Mouse (Mus musculus) MEL (cell line): ENCODE measurements around the gene Zfpl1. TPM values are rescaled to one million over a fixed set of nuclear protein-coding genes. Genes with fewer than 3 reads are reported as not detected.

Source experiments
- DNase-seq: peaks from one replicate; pipeline ENCODE4 v3.0.0; 2011; ENCODE audit warnings: low read depth, low spot score
- H3K27ac ChIP-seq: 2 replicates; pipeline ENCODE4 v1.5.1; 2012; ENCODE audit warnings: low read depth, mild to moderate bottlenecking, control low read depth, low read length, moderate library complexity; ENCODE audit not compliant: control insufficient read depth
- H3K27me3 ChIP-seq, 2 experiments: fragments of 150-350 bp in 1 of 2; sonication (generic) in 1 of 2; 2 replicates each; pipeline ENCODE4 v1.6.1; 2012; ENCODE audit warnings: low read length in 2 of 2, mild to moderate bottlenecking in 2 of 2, improper control_type of control experiment in 1 of 2, moderate library complexity in 1 of 2; ENCODE audit not compliant: insufficient read depth in 2 of 2, control insufficient read depth in 1 of 2
- H3K36me3 ChIP-seq, 2 experiments: 2 replicates each; pipeline ENCODE4 v1.6.1; 2012 to 2014; ENCODE audit warnings: low read length in 2 of 2, improper control_type of control experiment in 1 of 2, inconsistent platforms in 1 of 2, mild to moderate bottlenecking in 1 of 2; ENCODE audit not compliant: insufficient read depth in 2 of 2, control insufficient read depth in 1 of 2
- H3K4me1 ChIP-seq, 2 experiments: fragments of 150-350 bp in 1 of 2; sonication (generic) in 1 of 2; 2 replicates each; pipeline ENCODE4 v1.6.1; 2012; ENCODE audit warnings: low read length in 2 of 2, improper control_type of control experiment in 1 of 2, mild to moderate bottlenecking in 1 of 2; ENCODE audit not compliant: insufficient read depth in 2 of 2, control insufficient read depth in 1 of 2
- H3K4me3 ChIP-seq, 2 experiments: fragments of 150-350 bp in 1 of 2; sonication (generic) in 1 of 2; 2 replicates each; pipeline ENCODE4 v1.5.1; 2012; ENCODE audit warnings: low read depth in 2 of 2, low read length in 2 of 2, mild to moderate bottlenecking in 2 of 2, moderate library complexity in 2 of 2, control low read depth in 1 of 2, improper control_type of control experiment in 1 of 2; ENCODE audit not compliant: control insufficient read depth in 1 of 2, insufficient read depth in 1 of 2
- H3K79me2 ChIP-seq: 2 replicates; pipeline ENCODE4 v1.6.1; 2012; ENCODE audit warnings: mild to moderate bottlenecking, low read length, moderate library complexity; ENCODE audit not compliant: control insufficient read depth, poor library complexity, insufficient read depth
- H3K9ac ChIP-seq: 2 replicates; pipeline ENCODE4 v1.6.1; 2012; ENCODE audit warnings: low read depth, mild to moderate bottlenecking, control low read depth, low read length, moderate library complexity; ENCODE audit not compliant: control insufficient read depth, poor library complexity, severe bottlenecking
- H3K9me3 ChIP-seq: fragments of 150-350 bp; sonication (generic); replicated peaks from 2 replicates; pipeline ENCODE4 v1.6.1; 2012; ENCODE audit warnings: mild to moderate bottlenecking, low read length, improper control_type of control experiment, moderate library complexity; ENCODE audit not compliant: insufficient read depth
- BHLHE40 ChIP-seq: IDR thresholded peaks from 2 replicates; pipeline ENCODE4 v1.6.1; 2012; ENCODE audit warnings: low read depth, mild to moderate bottlenecking, inconsistent platforms, low read length, improper control_type of control experiment, borderline replicate concordance
- CHD2 ChIP-seq: IDR thresholded peaks from 2 replicates; pipeline ENCODE4 v1.6.1; 2011; ENCODE audit warnings: low read length, improper control_type of control experiment
- ETS1 ChIP-seq: IDR thresholded peaks from 2 replicates; pipeline ENCODE4 v1.6.1; 2012; ENCODE audit warnings: low read depth, mild to moderate bottlenecking, inconsistent platforms, low read length, improper control_type of control experiment, moderate library complexity
- GATA1 ChIP-seq: IDR thresholded peaks from 2 replicates; pipeline ENCODE4 v1.6.1; 2011; ENCODE audit warnings: low read depth, low read length, improper control_type of control experiment
- HCFC1 ChIP-seq: IDR thresholded peaks from 2 replicates; pipeline ENCODE4 v1.6.1; 2012; ENCODE audit warnings: low read depth, mild to moderate bottlenecking, inconsistent platforms, low read length, improper control_type of control experiment, moderate library complexity
- JUND ChIP-seq: IDR thresholded peaks from 2 replicates; pipeline ENCODE4 v1.6.1; 2011; ENCODE audit warnings: low read depth, mild to moderate bottlenecking, improper control_type of control experiment, low read length
- KAT2A ChIP-seq: conservative IDR thresholded peaks from 2 replicates; pipeline ENCODE4 v1.6.1; 2012; ENCODE audit warnings: low read depth, low read length, improper control_type of control experiment, inconsistent platforms
- MAFK ChIP-seq: IDR thresholded peaks from 2 replicates; pipeline ENCODE4 v1.6.1; 2011; ENCODE audit warnings: low read depth, mild to moderate bottlenecking, low read length, improper control_type of control experiment, borderline replicate concordance
- MAX ChIP-seq: IDR thresholded peaks from 2 replicates; pipeline ENCODE4 v1.6.1; 2011; ENCODE audit warnings: low read length, improper control_type of control experiment
- MAZ ChIP-seq: IDR thresholded peaks from 2 replicates; pipeline ENCODE4 v1.6.1; 2012; ENCODE audit warnings: low read depth, mild to moderate bottlenecking, inconsistent platforms, low read length, improper control_type of control experiment
- MYB ChIP-seq: IDR thresholded peaks from 2 replicates; pipeline ENCODE4 v1.6.1; 2011; ENCODE audit warnings: mild to moderate bottlenecking, low read depth, low read length, improper control_type of control experiment
- MYC ChIP-seq: IDR thresholded peaks from 2 replicates; pipeline ENCODE4 v1.6.1; 2011; ENCODE audit warnings: low read depth, mild to moderate bottlenecking, low read length, improper control_type of control experiment, moderate library complexity
- NELFE ChIP-seq: IDR thresholded peaks from 2 replicates; pipeline ENCODE4 v1.6.1; 2011; ENCODE audit warnings: low read depth, low read length, improper control_type of control experiment
- POLR2A ChIP-seq, 2 experiments: IDR thresholded peaks; 2 replicates each; pipeline ENCODE4 v1.6.1; 2011 to 2012; ENCODE audit warnings: low read length in 2 of 2, mild to moderate bottlenecking in 2 of 2, control low read depth in 1 of 2, improper control_type of control experiment in 1 of 2, low read depth in 1 of 2, moderate library complexity in 1 of 2; ENCODE audit not compliant: control insufficient read depth in 1 of 2, insufficient read depth in 1 of 2, poor library complexity in 1 of 2
- POLR2AphosphoS2 ChIP-seq: IDR thresholded peaks from 2 replicates; pipeline ENCODE4 v1.6.1; 2011; ENCODE audit warnings: low read length, improper control_type of control experiment
- RCOR1 ChIP-seq: IDR thresholded peaks from 2 replicates; pipeline ENCODE4 v1.6.1; 2012; ENCODE audit warnings: low read depth, mild to moderate bottlenecking, inconsistent platforms, low read length, improper control_type of control experiment
- SIN3A ChIP-seq: IDR thresholded peaks from 2 replicates; pipeline ENCODE4 v1.6.1; 2012; ENCODE audit warnings: low read length, improper control_type of control experiment, inconsistent platforms
- SMC3 ChIP-seq: IDR thresholded peaks from 2 replicates; pipeline ENCODE4 v1.6.1; 2011; ENCODE audit warnings: low read depth, low read length, improper control_type of control experiment
- TAL1 ChIP-seq: IDR thresholded peaks from 2 replicates; pipeline ENCODE4 v1.6.1; 2012; ENCODE audit warnings: mild to moderate bottlenecking, inconsistent platforms, low read length, moderate library complexity, mixed read lengths
- TBP ChIP-seq: IDR thresholded peaks from 2 replicates; pipeline ENCODE4 v1.8.0; 2011; ENCODE audit warnings: low read depth, low read length, improper control_type of control experiment
- TCF12 ChIP-seq: IDR thresholded peaks from 2 replicates; pipeline ENCODE4 v1.6.1; 2014; ENCODE audit warnings: low read depth, mild to moderate bottlenecking, inconsistent platforms, low read length, improper control_type of control experiment, moderate library complexity
- UBTF ChIP-seq: IDR thresholded peaks from 2 replicates; pipeline ENCODE4 v1.6.1; 2012; ENCODE audit warnings: low read depth, mild to moderate bottlenecking, inconsistent platforms, low read length, improper control_type of control experiment, moderate library complexity, borderline replicate concordance; ENCODE audit not compliant: insufficient read depth
- USF1 ChIP-seq: IDR thresholded peaks from 2 replicates; pipeline ENCODE4 v1.6.1; 2014; ENCODE audit warnings: low read depth, mild to moderate bottlenecking, inconsistent platforms, low read length, improper control_type of control experiment, moderate library complexity
- USF2 ChIP-seq, 2 experiments: IDR thresholded peaks; 2 replicates each; pipeline ENCODE4 v1.6.1; 2011 to 2012; ENCODE audit warnings: improper control_type of control experiment in 2 of 2, low read length in 2 of 2, borderline replicate concordance in 1 of 2, inconsistent platforms in 1 of 2, low read depth in 1 of 2, mild to moderate bottlenecking in 1 of 2; ENCODE audit not compliant: insufficient read depth in 1 of 2
- ZC3H11A ChIP-seq: IDR thresholded peaks from 2 replicates; pipeline ENCODE4 v1.6.1; 2012; ENCODE audit warnings: low read depth, mild to moderate bottlenecking, inconsistent platforms, low read length, improper control_type of control experiment
- ZKSCAN1 ChIP-seq: IDR thresholded peaks from 2 replicates; pipeline ENCODE4 v1.6.1; 2012; ENCODE audit warnings: low read depth, mild to moderate bottlenecking, inconsistent platforms, low read length, improper control_type of control experiment, moderate library complexity
- ZMIZ1 ChIP-seq: IDR thresholded peaks from 2 replicates; pipeline ENCODE4 v1.6.1; 2012; ENCODE audit warnings: low read depth, mild to moderate bottlenecking, inconsistent platforms, low read length, improper control_type of control experiment, moderate library complexity
- ZNF384 ChIP-seq: IDR thresholded peaks from 2 replicates; pipeline ENCODE4 v1.6.1; 2012; ENCODE audit warnings: low read depth, mild to moderate bottlenecking, inconsistent platforms, low read length, improper control_type of control experiment
- polyA plus RNA-seq, 2 experiments: library from polyadenylated mRNA; stranded (reverse) in 1 of 2; unstranded in 1 of 2; fragments of >175 nt in 1 of 2; fragments of >200 nt in 1 of 2; gene quantifications; 2 replicates each; pipeline versions ENCODE4 v1.2.1 to v1.2.4; 2012; ENCODE audit warnings: low replicate concordance in 2 of 2, low read depth in 1 of 2; ENCODE audit not compliant: insufficient read length in 2 of 2, insufficient read depth in 1 of 2, missing spikeins in 1 of 2
- total RNA-seq: library from RNA; depleted of rRNA; stranded (reverse); fragments of 300-350 nt; gene quantifications from 2 replicates; pipeline ENCODE4 v1.2.3, GENCODE M21; 2012

Zfpl1 gene
- total and polyA plus RNA-seq, 3 experiments = 40.1 to 56.4 TPM; not detected in 1

DNA sequence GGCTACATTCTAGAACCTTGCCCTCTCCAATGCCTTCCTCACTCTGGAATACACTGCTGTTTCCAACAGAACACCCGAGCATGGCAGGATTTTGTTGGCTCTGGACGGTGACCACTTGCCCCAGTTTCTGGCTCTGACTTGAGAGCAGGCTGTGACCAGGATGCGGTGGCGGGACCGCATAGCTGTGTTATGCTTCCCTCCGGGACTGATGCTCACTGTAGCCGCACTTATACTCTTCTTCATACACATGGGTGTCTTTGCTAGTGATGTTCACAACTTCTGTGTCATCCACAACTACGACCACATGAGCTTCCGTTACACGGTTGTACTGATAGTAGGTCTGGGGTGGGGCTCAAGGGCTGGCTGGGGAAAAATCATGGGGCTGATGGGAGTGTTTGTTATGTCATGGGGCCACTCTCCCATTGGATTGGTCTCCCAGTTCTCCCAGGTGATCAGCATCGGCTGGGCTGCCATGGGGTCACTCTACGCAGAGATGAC, 4.7 kb downstream of the Zfpl1 start, which contains the start of gene Tmem262:
Tmem262 (plus strand) TSS at position 51 of the 498 bp plus-strand sequence.
- TF ChIP-seq ZC3H11A (no peak), SIN3A (no peak), BHLHE40 (no peak), ZKSCAN1 (no peak), TCF12 (no peak), NELFE (no peak), TAL1 (no peak), GATA1 (no peak)
- TF ChIP-seq, all 39 proteins: peak for 0
- DNase-seq = no peak
- H3K36me3 ChIP-seq = peaks cover 0 to 4% of the 10 kb centered on the region in 2 experiments; a peak in 1 of 4 replicates
- H3K27ac ChIP-seq = no peak within 1 kb of the TSS
- H3K4me3 ChIP-seq = no peak within 1 kb of the TSS
- no peaks in the 10 kb centered on the region for H3K9me3 ChIP-seq
- peaks cover 22% of the 10 kb centered on the region for H3K79me2 ChIP-seq
- no peak within 1 kb of the TSS for H3K9ac ChIP-seq
- H3K4me1 ChIP-seq = peaks cover 0 to 12% of the 10 kb centered on the region in 2 experiments; a peak in 2 of 4 replicates
- no peaks in the 10 kb centered on the region for H3K27me3 ChIP-seq

- no peaks in the 10 kb centered on the region for H3K9me3 ChIP-seq
- peak within 1 kb of the TSS; percentile 79 to 89 for H3K4me3 ChIP-seq
- H3K79me2 ChIP-seq = peaks cover 12% of the 10 kb centered on the region
- peak; percentile 97 for DNase-seq
- peak within 1 kb of the TSS; percentile 88 for H3K9ac ChIP-seq
- H3K4me1 ChIP-seq = peaks cover 0 to 7% of the 10 kb centered on the region in 2 experiments; a peak in 2 of 4 replicates
- no peaks in the 10 kb centered on the region for H3K27me3 ChIP-seq
- peak within 1 kb of the TSS; percentile 72 for H3K27ac ChIP-seq
- H3K36me3 ChIP-seq = peaks cover 0 to 4% of the 10 kb centered on the region in 2 experiments; a peak in 1 of 4 replicates
- peak; percentile 60; the same call in 1 of the 2 replicates for TF ChIP-seq ZNF384
- peak; percentile 52; the same call in 1 of the 2 replicates for TF ChIP-seq RCOR1
- no peak; the same call in 1 of the 2 replicates for TF ChIP-seq SMC3
- no peak for TF ChIP-seq MAFK
- TF ChIP-seq USF1 = peak; percentile 33; the same call in 1 of the 2 replicates
- no peak for TF ChIP-seq TAL1
- peak; percentile 23; the same call in 1 of the 2 replicates for TF ChIP-seq ZMIZ1
- TF ChIP-seq MYB = no peak
- TF ChIP-seq MYC = peak; percentile 81
- peak; percentile 93 for TF ChIP-seq HCFC1
- peak; percentile 73 for TF ChIP-seq NELFE
- peak; percentile 89 for TF ChIP-seq TBP
- TF ChIP-seq CHD2 = peak; percentile 50; the same call in 1 of the 2 replicates
- peak; percentile 62 to 76; a peak in 3 of 4 replicates for TF ChIP-seq POLR2A (IDR thresholded peaks at IDR 0.05; ENCODE audit: control insufficient read depth in 1 of 2, insufficient read depth in 1 of 2, low read depth in 1 of 2, low read length in 2 of 2, poor library complexity in 1 of 2)
- peak; percentile 96 for TF ChIP-seq SIN3A
- peak; percentile 70; the same call in 1 of the 2 replicates for TF ChIP-seq POLR2AphosphoS2
- TF ChIP-seq UBTF = 0 out of 2 replicates have a peak, but pooled peaks have one; percentile 63
- peak; percentile 78 for TF ChIP-seq TCF12
- peak; percentile 12; the same call in 1 of the 2 replicates for TF ChIP-seq JUND
- peak; percentile 83 for TF ChIP-seq KAT2A
- peak; percentile 67; the same call in 1 of the 2 replicates for TF ChIP-seq MAX
- peak; percentile 68 for TF ChIP-seq ETS1
- peak; percentile 92 for TF ChIP-seq MAZ
- no peak for TF ChIP-seq USF2 (IDR thresholded peaks at IDR 0.05; ENCODE audit: borderline replicate concordance in 1 of 2, insufficient read depth in 1 of 2, low read depth in 1 of 2, low read length in 2 of 2)
Observed at GRCm38 (mm10) chr19:6076564-6077393, 8.0 kb downstream of the Zfpl1 start, which contains the start of gene Vps51. Vps51 (minus strand) TSS chr19:6077231.
